Mouse (Mus musculus): ENCODE results near the gene Tmem63c. TPM values are rescaled to one million over a fixed set of nuclear protein-coding genes. Genes with fewer than 3 reads are reported as not detected.

Tmem63c gene
- polyA plus RNA-seq, 1 experiment from 2014 or later = 11.1 TPM

DNA sequence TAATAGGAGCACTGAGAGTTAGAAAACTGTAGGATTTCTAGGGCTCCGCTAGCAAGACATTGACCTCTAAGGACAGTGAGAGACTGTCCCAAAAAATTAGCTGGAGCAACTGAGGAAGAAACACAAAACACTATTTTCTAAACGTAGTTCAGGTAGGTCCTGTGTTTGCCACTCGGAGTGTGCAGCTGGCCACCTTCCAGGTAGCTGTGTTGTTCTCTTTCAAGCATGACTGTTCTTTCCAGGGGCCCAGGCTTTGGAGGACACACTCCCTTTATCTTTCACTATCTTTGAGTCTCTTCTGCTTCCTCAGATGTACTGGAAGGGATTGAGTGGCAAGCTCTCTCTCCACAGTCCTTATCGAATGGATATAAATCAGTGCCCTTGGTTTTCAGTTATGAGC, 82.3 kb downstream of the Tmem63c start:
- no peak for ATAC-seq (ENCODE audit: low FRiP score, low read depth)
- Histone ChIP-seq H3K9me3 (no peaks in the 10 kb centered on the region), H3K4me3 (no peak overlapping the region), H3K9ac (no peak overlapping the region), H3K27ac (replicated peaks) (no peak overlapping the region), H3K27me3 (peaks cover 20% of the 10 kb centered on the region), H3K4me1 (replicated peaks) (peaks cover 10% of the 10 kb centered on the region), H3K4me2 (no peak overlapping the region), H3K36me3 (peaks cover 3% of the 10 kb centered on the region; the same call in 1 of the 2 replicates)
- WGBS = 92% methylated on average over 4 of the region's 4 CpGs

DNA sequence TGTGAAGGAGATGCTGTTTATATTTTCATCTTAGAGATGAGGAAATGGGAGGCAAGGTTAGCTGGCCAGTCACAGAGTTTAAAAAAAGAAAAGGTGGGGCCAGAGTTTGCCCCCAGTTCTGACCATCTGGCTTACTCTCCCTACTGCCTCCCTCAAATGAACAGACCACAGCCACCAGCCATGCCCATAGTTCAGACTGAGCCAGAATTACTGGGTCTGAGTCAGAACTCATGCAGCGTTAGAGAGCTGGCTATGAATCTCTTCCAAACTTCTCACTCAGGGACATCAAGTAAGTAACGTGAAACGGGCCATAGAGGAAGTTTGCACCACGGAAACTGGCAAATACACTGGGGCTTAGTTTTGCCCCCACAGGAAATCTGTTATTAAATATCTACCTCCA, 83.7 kb downstream of the Tmem63c start:
- Histone ChIP-seq H3K4me1 (replicated peaks) (peaks cover 10% of the 10 kb centered on the region), H3K9ac (no peak overlapping the region), H3K27ac (replicated peaks) (no peak overlapping the region), H3K9me3 (no peaks in the 10 kb centered on the region), H3K4me3 (no peak overlapping the region), H3K27me3 (peaks cover 20% of the 10 kb centered on the region), H3K36me3 (peaks cover 4% of the 10 kb centered on the region; the same call in 1 of the 2 replicates), H3K4me2 (no peak overlapping the region)
- WGBS = 94% methylated on average over 4 of the region's 4 CpGs
- no peak for ATAC-seq (ENCODE audit: low FRiP score, low read depth)

DNA sequence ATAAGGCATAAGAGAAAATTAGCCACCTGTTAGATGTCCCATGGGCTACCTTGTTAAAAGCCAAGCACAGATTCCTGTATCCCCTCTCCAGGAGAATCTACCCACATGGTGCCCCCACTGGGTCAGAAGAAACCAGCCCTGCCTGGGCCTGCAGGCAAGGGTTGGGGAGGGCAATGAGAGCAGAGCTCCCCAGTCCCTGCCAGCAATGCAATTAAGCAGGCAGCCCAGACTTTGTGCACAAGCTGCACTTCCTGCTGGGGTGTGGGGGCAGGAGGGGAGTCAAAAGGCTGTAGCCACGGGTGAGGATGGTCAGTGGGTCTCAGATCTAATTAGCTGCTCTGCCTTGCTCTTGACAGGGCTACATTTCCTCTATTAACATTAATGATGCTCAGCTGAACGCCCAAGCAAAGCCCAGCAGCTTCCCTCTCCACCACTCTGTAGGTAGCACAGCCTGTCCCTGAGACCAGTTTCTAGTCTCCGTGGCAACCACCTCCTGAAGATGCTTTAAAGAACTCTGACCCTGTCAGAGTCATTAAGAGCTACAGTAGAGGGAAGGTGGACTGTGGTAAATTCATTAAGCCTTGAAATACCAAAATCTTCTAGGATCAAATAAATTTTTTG, 86.3 kb downstream of the Tmem63c start:
- H3K4me2 ChIP-seq = no peak overlapping the region
- ATAC-seq (ENCODE audit: low FRiP score, low read depth) = peak; percentile 50; the same call in 1 of the 2 replicates
- H3K36me3 ChIP-seq = peaks cover 13% of the 10 kb centered on the region; the same call in 1 of the 2 replicates
- no peak overlapping the region for H3K4me3 ChIP-seq
- WGBS = 29% methylated on average over 3 of the region's 3 CpGs
- no peak overlapping the region for H3K27ac ChIP-seq (replicated peaks)
- H3K4me1 ChIP-seq (replicated peaks) = peaks cover under 1% of the 10 kb centered on the region; the same call in 1 of the 2 replicates
- H3K9ac ChIP-seq = no peak overlapping the region
- H3K9me3 ChIP-seq = no peaks in the 10 kb centered on the region
- 0 out of 2 replicates have a peak, but pooled peaks cover 6% of the 10 kb centered on the region for H3K27me3 ChIP-seq

DNA sequence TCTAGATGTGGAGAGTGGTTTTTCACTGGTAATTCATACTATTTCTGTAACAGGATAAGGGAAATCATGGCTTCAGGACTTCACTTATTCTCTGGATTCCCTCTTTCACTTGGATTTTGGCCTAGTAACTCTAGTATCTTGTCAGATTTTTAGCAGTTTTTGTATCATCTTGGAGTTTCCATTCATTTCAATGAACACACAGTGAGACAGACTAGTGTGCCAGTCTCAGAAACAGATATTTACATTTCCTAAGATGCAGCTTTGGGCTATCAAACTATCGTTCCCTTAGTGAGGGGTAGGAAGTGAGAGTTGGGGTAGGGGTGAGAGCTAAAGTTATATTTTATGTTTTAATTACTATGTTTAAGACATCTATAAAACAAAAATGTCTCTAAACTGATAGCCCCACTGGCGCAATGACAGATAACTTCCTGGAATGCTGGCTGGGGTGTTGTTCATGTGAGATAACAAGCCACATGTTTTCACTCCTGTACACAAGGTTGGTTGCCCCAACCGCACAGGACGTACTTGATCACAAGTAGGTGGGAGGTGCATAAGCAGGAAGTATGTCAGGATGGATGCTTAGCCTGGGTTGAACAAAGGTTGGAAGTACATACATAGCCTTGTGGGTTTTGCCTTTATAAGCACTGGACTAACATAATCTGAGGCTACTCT, 100.9 kb downstream of the Tmem63c start:
- H3K36me3 ChIP-seq = peaks cover 43% of the 10 kb centered on the region
- ATAC-seq (ENCODE audit: low FRiP score, low read depth) = no peak
- no peak overlapping the region for H3K4me2 ChIP-seq
- no peaks in the 10 kb centered on the region for H3K9me3 ChIP-seq
- H3K4me1 ChIP-seq (replicated peaks) = no peaks in the 10 kb centered on the region
- WGBS = 95% methylated on average over 4 of the region's 4 CpGs
- H3K9ac ChIP-seq = no peak overlapping the region
- H3K27ac ChIP-seq (replicated peaks) = no peak overlapping the region
- no peak overlapping the region for H3K4me3 ChIP-seq
- H3K27me3 ChIP-seq = no peaks in the 10 kb centered on the region

DNA sequence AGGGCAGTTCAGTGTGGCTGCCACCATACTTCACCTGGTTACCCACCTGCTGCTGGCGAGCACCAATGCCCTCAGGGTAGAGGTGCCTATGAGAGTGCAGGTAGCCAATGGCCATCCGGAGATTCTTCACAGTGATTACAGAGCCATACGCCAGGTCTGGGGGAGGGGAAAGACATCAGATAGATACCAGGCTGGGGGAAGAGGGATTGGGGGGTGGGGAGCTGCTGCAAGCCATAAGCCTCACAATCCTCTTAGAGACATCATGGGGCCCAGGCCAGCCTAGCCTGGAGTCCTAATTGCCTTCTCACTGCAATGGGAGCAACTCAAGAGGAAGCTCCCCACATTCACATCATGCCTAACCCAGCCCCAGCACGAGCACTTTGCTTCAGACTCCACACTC, 106.1 kb downstream of the Tmem63c start:
- H3K36me3 ChIP-seq = peaks cover 29% of the 10 kb centered on the region
- WGBS = 85% methylated on average over 4 of the region's 4 CpGs

GRCm38 (mm10) chr12:87130224-87130623, 109.1 kb downstream of the Tmem63c start:
- H3K9ac ChIP-seq = no peak overlapping the region
- H3K4me1 ChIP-seq (replicated peaks) = no peaks in the 10 kb centered on the region
- WGBS = 97% methylated on average over 4 of the region's 4 CpGs
- H3K36me3 ChIP-seq = peaks cover 29% of the 10 kb centered on the region
- no peaks in the 10 kb centered on the region for H3K9me3 ChIP-seq
- H3K27ac ChIP-seq (replicated peaks) = no peak overlapping the region
- H3K27me3 ChIP-seq = no peaks in the 10 kb centered on the region
- ATAC-seq (ENCODE audit: low FRiP score, low read depth) = no peak
- H3K4me3 ChIP-seq = no peak overlapping the region
- H3K4me2 ChIP-seq = no peak overlapping the region

More for the DNA sequence above, 106.1 kb downstream of the Tmem63c start:
- no peak overlapping the region for H3K9ac ChIP-seq
- no peaks in the 10 kb centered on the region for H3K27me3 ChIP-seq
- H3K9me3 ChIP-seq = no peaks in the 10 kb centered on the region
- H3K4me3 ChIP-seq = no peak overlapping the region
- no peak overlapping the region for H3K4me2 ChIP-seq
- H3K27ac ChIP-seq (replicated peaks) = no peak overlapping the region
- ATAC-seq (ENCODE audit: low FRiP score, low read depth) = no peak
- H3K4me1 ChIP-seq (replicated peaks) = no peaks in the 10 kb centered on the region

GRCm38 (mm10) chr12:87131181-87131580, 110.0 kb downstream of the Tmem63c start:
- Histone ChIP-seq H3K4me3 (no peak overlapping the region), H3K36me3 (peaks cover 29% of the 10 kb centered on the region), H3K27ac (replicated peaks) (no peak overlapping the region), H3K4me2 (no peak overlapping the region), H3K27me3 (no peaks in the 10 kb centered on the region), H3K4me1 (replicated peaks) (no peaks in the 10 kb centered on the region), H3K9ac (no peak overlapping the region), H3K9me3 (no peaks in the 10 kb centered on the region)
- ATAC-seq (ENCODE audit: low FRiP score, low read depth) = no peak
- WGBS = 40% methylated on average over 2 of the region's 2 CpGs

DNA sequence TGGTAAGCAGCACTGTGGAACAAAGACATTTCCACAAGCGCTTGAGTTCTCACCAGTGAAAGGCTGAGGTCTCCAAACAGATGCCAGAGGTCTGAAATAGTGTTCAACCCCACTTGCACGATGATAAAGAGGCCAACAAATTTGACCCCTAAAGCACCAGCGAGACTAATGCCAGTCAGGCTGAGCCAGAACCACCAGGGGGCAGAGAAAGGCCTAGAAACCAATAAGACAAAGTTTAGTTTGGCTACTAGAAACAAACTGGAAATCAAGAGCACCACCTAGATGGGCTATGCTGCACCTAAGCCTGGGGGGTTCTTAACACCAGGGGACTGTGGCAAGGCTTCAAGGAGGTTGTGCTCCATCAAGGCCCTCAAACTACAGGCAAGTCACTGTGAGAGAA, 110.5 kb downstream of the Tmem63c start:
- H3K27me3 ChIP-seq = no peaks in the 10 kb centered on the region
- H3K4me1 ChIP-seq (replicated peaks) = no peaks in the 10 kb centered on the region
- peaks cover 29% of the 10 kb centered on the region for H3K36me3 ChIP-seq
- no peaks in the 10 kb centered on the region for H3K9me3 ChIP-seq
- H3K9ac ChIP-seq = no peak overlapping the region
- H3K4me3 ChIP-seq = no peak overlapping the region
- H3K4me2 ChIP-seq = no peak overlapping the region
- no peak overlapping the region for H3K27ac ChIP-seq (replicated peaks)
- 52% methylated on average over 3 of the region's 3 CpGs for WGBS
- no peak for ATAC-seq (ENCODE audit: low FRiP score, low read depth)

DNA sequence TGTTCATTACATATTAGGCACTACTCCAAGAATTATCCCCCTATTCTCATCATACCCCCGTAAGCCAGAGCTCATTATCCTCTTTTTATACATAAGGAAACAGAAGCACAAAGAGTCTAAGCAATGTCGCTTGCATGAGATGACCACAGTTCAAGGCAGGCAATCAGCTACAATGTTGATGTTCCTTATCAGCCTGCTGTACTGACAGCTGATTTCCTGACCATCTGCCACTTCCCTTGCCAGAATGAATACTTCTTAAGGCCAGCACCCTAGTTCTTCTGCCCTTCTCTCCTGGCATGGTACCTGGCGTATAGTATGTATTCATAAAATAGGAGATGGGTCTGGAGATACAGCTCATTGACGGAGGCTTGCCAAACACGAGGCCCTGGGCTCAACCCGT, 111.1 kb downstream of the Tmem63c start:
- Histone ChIP-seq H3K4me1 (replicated peaks) (no peaks in the 10 kb centered on the region), H3K4me3 (no peak overlapping the region), H3K9me3 (no peaks in the 10 kb centered on the region), H3K36me3 (peaks cover 35% of the 10 kb centered on the region), H3K27ac (replicated peaks) (no peak overlapping the region), H3K27me3 (no peaks in the 10 kb centered on the region), H3K9ac (no peak overlapping the region), H3K4me2 (no peak overlapping the region)
- ATAC-seq (ENCODE audit: low FRiP score, low read depth) = no peak
- 84% methylated on average over 6 of the region's 6 CpGs for WGBS

GRCm38 (mm10) chr12:87132784-87133183, 111.6 kb downstream of the Tmem63c start:
- no peak overlapping the region for H3K4me2 ChIP-seq
- no peak overlapping the region for H3K27ac ChIP-seq (replicated peaks)
- 98% methylated on average over 9 of the region's 9 CpGs for WGBS
- H3K9me3 ChIP-seq = no peaks in the 10 kb centered on the region
- no peak overlapping the region for H3K9ac ChIP-seq
- H3K4me1 ChIP-seq (replicated peaks) = peaks cover 5% of the 10 kb centered on the region; the same call in 1 of the 2 replicates
- no peak for ATAC-seq (ENCODE audit: low FRiP score, low read depth)
- no peak overlapping the region for H3K4me3 ChIP-seq
- peaks cover 37% of the 10 kb centered on the region for H3K36me3 ChIP-seq
- no peaks in the 10 kb centered on the region for H3K27me3 ChIP-seq

DNA sequence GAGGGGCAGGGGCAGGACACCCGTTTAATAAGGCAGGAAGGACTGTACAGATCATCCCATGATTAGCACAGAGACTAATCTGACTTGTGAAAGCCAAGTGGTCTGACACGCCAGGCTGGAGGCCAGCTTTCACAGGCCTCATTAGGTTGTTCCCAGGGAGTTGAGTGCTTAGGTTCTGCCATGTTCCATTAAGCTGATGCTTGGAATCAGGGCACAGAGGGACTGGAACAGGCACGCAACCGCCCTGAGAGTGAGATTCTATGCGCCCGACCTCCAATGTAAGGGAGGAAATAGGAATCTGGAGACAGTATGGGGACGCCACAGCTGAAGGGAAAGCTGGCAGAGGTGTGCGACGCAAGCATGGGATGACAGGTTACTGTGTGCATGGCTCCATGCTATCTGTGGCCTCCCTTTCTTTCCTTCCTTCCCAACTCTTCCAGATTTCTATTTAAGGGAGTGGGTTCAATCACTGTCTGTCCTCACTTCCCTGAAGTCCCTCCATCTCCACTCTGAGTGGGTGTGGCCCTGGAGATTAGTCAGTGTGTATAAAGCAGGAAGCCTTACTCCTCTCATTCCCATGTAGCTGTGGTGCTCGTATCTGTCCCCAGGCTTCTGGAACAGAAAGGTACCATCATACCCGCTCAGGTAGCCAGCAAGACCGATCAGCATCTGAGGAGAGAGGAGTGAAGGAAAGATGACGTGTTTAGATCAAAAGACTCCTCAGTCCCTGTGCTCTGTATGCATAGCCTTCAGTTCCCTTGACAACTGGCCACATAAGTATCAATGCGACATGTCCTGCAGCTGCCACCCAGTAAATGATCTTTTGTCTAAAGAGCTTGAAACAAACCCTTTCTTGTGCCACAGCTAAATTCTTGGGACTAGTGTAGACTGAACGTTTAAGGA, 116.5 kb downstream of the Tmem63c start:
- Histone ChIP-seq H3K4me2 (no peak overlapping the region), H3K36me3 (peaks cover 21% of the 10 kb centered on the region), H3K4me3 (no peak overlapping the region), H3K27ac (replicated peaks) (peak overlapping the region; percentile 6; the same call in 1 of the 2 replicates), H3K9me3 (no peaks in the 10 kb centered on the region), H3K4me1 (replicated peaks) (peaks cover 11% of the 10 kb centered on the region; the same call in 1 of the 2 replicates), H3K27me3 (no peaks in the 10 kb centered on the region), H3K9ac (no peak overlapping the region)
- 53% methylated on average over 15 of the region's 15 CpGs for WGBS
- peak; percentile 63; the same call in 1 of the 2 replicates for ATAC-seq (ENCODE audit: low FRiP score, low read depth)

DNA sequence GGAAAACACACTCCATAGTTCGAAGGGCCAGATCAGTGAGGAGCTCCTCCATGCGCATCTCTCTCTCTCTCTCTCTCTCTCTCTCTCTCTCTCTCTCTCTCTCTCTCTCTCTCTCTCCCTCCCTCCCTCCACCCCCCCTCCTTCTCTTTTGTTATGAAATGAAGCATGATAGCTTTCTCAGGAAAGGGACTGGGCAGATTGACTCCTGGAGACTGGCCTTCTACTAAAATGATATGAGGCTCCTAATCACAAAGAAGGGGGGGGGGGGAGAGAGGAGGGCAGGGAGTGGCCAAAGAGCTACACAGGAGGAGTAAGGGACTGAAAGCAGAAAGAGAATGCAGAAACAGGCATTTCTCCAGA, 117.2 kb downstream of the Tmem63c start:
- no peak overlapping the region for H3K4me3 ChIP-seq
- no peak overlapping the region for H3K4me2 ChIP-seq
- peak; percentile 38; the same call in 1 of the 2 replicates for ATAC-seq (ENCODE audit: low FRiP score, low read depth)
- no peaks in the 10 kb centered on the region for H3K9me3 ChIP-seq
- H3K27ac ChIP-seq (replicated peaks) = peak overlapping the region; percentile 6; the same call in 1 of the 2 replicates
- H3K4me1 ChIP-seq (replicated peaks) = peaks cover 11% of the 10 kb centered on the region; the same call in 1 of the 2 replicates
- no peaks in the 10 kb centered on the region for H3K27me3 ChIP-seq
- no peak overlapping the region for H3K9ac ChIP-seq
- peaks cover 16% of the 10 kb centered on the region; the same call in 1 of the 2 replicates for H3K36me3 ChIP-seq
- 27% methylated on average over 2 of the region's 2 CpGs for WGBS
